Mouse (Mus musculus) liver, adult (tissue): ENCODE data around the gene Fnip1.

Experiments used
- GATA4 ChIP-seq: IDR thresholded peaks from 2 replicates; pipeline ENCODE4 v1.6.1; 2014; ENCODE audit warnings: mild to moderate bottlenecking, low read length; ENCODE audit not compliant: insufficient replicate concordance

Gene Fnip1

DNA sequence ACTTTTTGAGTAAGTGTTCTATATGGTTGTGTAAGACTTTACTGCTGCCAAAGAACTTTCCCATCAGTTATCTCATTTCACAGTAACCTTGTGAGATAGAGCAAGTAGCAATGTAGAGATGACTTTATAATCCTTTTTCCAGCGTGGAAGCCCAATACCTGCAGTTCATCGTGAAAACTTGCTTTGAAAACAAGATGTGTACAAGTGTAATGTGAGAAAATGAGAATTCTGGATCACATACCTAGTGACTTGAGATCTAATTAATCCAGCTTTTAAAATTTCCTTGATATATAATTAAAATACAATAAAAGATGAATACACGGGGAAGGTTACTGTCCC is 1.7 kb downstream of the Fnip1 start:
- no peak for TF ChIP-seq GATA4

GRCm38 (mm10) chr11:54454516-54454915 is 16.5 kb downstream of the Fnip1 start:
- no peak for TF ChIP-seq GATA4

- no peak for TF ChIP-seq GATA4
Observed at GRCm38 (mm10) chr11:54456875-54457274, 18.9 kb downstream of the Fnip1 start.

- no peak for TF ChIP-seq GATA4
Observed at GRCm38 (mm10) chr11:54458168-54458567, 20.2 kb downstream of the Fnip1 start.

DNA sequence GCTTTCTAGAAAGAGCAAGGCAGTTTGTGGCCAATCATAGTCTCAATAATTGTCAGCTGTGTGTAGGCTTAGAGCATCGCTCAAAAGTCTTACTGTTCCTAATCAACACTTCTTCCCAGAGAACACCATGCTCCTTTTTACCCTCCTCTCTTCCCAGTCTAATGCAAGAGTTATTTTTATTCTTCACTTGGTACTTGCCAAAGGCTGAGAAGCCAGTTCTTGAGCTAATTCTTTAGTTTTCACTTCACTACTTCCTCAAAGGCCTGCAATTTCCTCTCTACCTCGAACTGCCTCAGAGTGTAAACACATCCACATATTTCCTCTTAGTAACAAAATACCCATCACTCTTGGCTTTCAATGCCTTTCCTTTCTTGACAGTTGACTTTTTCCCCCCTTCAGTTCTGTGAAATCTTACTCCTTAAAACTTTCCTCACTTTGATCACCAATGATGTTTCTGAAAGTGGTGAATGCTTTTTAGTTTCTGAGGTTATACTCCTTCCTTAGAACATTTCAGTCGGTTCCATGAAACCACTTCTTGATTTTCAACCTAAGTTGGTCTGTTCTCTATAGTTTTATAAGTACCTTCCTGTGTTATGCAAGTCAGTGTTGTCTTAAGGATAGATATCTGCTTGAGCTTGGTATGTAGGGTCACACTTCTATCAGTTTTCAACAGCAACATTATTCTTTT is 26.7 kb downstream of the Fnip1 start:
- no peak for TF ChIP-seq GATA4

- TF ChIP-seq GATA4 = no peak
Observed at GRCm38 (mm10) chr11:54472231-54472630, 34.2 kb downstream of the Fnip1 start.

DNA sequence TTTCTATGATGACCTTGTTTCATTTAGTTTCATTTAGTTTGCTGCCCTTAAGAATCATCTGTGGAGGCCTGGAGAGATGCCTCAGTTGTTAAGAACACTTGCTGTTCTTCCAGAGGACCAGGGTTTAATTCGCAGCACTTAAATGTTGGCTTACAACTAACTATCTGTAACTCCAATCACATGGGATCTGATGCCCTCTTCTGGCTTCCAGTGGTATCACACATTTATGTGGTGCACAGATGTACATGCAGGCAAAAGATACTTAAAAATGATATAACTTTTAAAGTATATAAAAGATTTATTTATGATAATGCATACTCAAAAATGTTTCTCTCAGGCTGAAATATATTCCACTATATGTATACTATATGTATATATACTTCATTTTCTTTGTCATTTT is 40.4 kb downstream of the Fnip1 start:
- no peak for TF ChIP-seq GATA4

DNA sequence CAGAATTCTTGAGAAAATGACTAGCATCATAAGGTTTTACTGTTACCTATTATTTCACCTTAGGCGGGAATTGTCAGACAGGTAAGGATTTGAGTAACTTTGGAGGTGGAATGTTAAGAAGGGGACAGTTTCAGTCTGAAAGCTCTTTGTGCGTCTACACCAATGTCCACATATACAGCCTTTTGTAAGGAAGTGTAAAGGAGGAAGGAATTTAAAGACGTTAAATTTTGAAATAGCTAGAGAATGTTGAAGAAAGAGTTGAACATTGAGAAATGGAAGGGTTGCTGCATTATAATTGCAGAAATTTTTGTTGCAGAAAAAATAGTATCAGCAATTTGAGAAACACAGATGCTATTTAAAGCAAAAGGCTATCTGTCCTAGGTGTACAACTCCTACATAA is 48.0 kb downstream of the Fnip1 start:
- no peak for TF ChIP-seq GATA4

GRCm38 (mm10) chr11:54491946-54492558 is 54.1 kb downstream of the Fnip1 start:
- TF ChIP-seq GATA4 = no peak

- TF ChIP-seq GATA4 = no peak
Observed at GRCm38 (mm10) chr11:54492559-54492958, 54.6 kb downstream of the Fnip1 start.

GRCm38 (mm10) chr11:54499838-54500237 is 61.8 kb downstream of the Fnip1 start:
- TF ChIP-seq GATA4 = no peak

DNA sequence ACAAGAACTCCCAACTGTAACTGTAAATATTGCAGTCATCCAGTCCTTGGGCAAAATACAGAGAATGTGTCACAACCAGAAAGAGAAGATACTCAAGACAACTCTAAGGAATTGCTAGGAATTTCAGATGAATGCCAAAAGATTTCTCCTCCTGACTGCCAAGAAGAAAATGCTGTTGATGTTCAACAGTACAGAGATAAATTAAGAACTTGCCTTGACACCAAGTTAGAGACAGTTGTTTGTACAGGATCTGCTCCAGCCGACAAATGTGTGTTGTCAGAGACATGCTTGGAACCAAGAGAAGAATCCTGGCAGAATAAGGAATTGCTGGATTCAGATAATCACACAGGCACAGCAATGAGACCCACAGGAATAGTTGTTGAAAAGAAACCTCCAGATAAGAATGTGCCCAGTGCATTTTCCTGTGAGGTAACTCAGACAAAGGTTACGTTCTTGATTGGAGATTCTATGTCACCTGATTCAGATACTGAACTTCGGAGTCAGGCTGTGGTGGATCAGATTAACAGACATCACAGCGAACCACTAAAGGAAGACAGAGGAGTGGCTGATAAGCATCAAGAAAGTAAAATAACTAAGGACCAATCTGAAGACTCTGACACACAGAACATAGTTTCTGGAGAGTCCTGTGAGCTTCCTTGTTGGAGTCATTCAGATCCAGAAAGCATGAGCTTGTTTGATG is 64.7 kb downstream of the Fnip1 start:
- TF ChIP-seq GATA4 = no peak

DNA sequence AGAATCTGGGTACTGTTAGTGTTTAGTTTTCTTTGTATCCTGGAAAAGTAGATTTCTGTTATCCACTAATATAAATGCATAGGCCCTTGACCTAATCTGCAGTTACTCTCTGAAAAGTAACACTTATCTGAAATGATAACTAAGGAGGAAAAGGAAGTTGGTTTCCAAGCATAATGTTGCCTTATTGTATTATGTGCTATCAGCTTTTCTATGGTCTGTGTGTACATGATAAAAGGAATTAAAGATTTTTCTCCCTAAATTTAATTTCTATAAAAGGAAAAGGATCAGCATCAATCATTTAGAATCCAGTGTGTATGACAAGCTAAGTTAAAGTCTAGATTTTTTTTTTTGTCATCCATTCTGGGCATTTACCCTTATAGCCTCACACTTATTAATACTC is 75.6 kb downstream of the Fnip1 start:
- TF ChIP-seq GATA4 = peak; percentile 80

DNA sequence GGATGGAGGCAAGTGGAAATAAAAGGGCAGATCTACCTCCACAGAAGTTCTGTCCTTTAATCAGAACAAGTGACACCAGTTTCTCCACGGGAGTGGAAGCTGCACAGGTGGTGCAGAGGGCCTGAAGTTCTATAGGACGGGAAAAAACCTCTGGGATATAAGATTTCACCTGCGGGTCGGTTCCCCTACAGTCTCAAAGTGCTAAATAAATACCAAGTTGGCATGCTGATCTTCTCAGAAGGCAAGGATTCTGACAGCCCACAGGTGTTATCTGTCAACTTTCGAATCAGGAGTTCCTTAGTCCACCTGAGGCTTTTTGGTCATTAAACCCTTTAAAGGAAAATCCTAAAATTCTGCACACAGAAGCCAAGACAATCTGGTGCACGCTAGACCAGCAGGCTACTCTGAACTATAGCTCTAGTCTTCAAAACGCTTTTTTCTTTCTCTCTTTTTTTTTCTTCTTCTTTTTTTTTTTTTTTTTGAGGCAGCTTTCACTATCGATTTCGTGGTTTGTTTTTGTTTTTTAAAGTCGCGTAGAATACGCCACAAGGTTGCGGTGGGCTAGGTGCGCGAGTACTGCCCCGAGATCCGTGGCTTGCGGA is 84.0 kb downstream of the Fnip1 start:
- no peak for TF ChIP-seq GATA4

DNA sequence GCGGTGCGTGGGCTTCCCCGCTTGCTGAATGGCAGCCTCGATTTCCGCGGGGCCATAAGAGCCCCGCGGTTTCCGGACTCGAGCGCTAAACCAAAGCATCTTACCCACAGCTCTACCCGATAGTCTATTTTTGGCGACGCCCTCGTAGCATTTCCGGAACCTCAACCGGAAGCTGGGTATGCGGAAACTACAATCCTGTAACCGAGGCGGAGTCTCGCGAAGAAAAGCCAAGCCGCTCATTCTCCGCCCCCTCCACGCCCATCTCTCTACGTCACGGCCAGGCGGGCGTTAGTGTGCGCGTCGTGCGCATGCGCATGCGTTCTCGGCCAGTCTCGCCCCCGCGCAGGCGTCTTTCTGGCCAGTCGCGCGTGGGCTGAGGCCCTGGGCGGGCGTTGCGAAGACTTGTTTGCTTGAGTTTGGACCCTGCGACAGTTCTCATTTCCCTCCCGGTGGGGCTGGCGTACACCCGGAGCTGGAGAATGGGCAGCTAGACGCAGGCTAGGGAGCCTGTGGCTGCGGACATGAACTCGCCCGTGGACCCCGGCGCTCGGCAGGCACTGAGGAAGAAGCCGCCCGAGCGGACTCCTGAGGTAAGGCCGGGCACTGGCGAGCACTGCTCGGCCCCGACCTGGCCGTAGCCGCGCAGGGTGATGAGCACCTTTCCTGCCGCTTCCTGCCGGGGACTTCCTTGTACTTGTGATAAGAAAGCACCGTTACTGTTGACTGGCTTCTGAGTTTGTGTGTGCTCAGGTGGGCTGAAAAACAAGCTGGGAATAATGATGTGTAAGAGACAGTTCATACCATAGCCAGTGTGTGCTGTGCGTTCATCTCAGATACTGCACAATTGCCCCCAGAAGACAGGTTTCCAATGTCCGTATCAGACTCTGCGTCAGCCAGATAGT is 84.8 kb downstream of the Fnip1 start, which contains the start of gene Rapgef6:
TSS of gene Rapgef6 (plus strand) at position 319 of the 902 bp plus-strand sequence.
- TF ChIP-seq GATA4 = no peak
